Mouse (Mus musculus): ENCODE results near the gene Tex9.
"Not testable (repeated sequence)": the region's sequence is repeated elsewhere in the genome, so short reads cannot be mapped to it uniquely, and the experiment has no call there.

The Tex9 gene

GRCm38 (mm10) chr9:72479276-72479675 lies 12.7 kb downstream of the Tex9 start:
- no peak for DNase-seq (ENCODE audit: extremely low read depth, low read depth)

GRCm38 (mm10) chr9:72477306-72477705 lies 14.7 kb downstream of the Tex9 start:
- DNase-seq (ENCODE audit: extremely low read depth, low read depth): no peak

GRCm38 (mm10) chr9:72475511-72475910 lies 16.5 kb downstream of the Tex9 start:
- no peak for DNase-seq (ENCODE audit: extremely low read depth, low read depth)

- DNase-seq (ENCODE audit: extremely low read depth, low read depth): no peak
These were observed 22.2 kb downstream of the Tex9 start for GRCm38 (mm10) chr9:72469851-72470250.

- no peak for DNase-seq (ENCODE audit: extremely low read depth, low read depth)
These were observed 23.4 kb downstream of the Tex9 start for GRCm38 (mm10) chr9:72468616-72469015.

GRCm38 (mm10) chr9:72467551-72468407 lies 24.2 kb downstream of the Tex9 start:
- no peak for DNase-seq (ENCODE audit: extremely low read depth, low read depth)

- DNase-seq (ENCODE audit: extremely low read depth, low read depth): peak; percentile 83
These were observed 26.2 kb downstream of the Tex9 start for GRCm38 (mm10) chr9:72465754-72466181.

- DNase-seq (ENCODE audit: extremely low read depth, low read depth): no peak
These were observed 27.2 kb downstream of the Tex9 start for GRCm38 (mm10) chr9:72464806-72465205.

- peak; percentile 55 for DNase-seq (ENCODE audit: extremely low read depth, low read depth)
These were observed 29.6 kb downstream of the Tex9 start for GRCm38 (mm10) chr9:72462427-72462826.

- DNase-seq (ENCODE audit: extremely low read depth, low read depth): peak; percentile 66
These were observed 31.2 kb downstream of the Tex9 start for GRCm38 (mm10) chr9:72460767-72461166.

- DNase-seq (ENCODE audit: extremely low read depth, low read depth): no peak
These were observed 32.3 kb downstream of the Tex9 start for GRCm38 (mm10) chr9:72459703-72460102.

- DNase-seq (ENCODE audit: extremely low read depth, low read depth): peak; percentile 67
These were observed 33.8 kb downstream of the Tex9 start for GRCm38 (mm10) chr9:72458233-72458632.

- DNase-seq (ENCODE audit: extremely low read depth, low read depth): no peak
These were observed 35.6 kb downstream of the Tex9 start for GRCm38 (mm10) chr9:72456374-72456773.

- not testable (repeated sequence) for DNase-seq (ENCODE audit: extremely low read depth, low read depth)
These were observed 37.7 kb downstream of the Tex9 start for GRCm38 (mm10) chr9:72454281-72454680.

- no peak for DNase-seq (ENCODE audit: extremely low read depth, low read depth)
These were observed 40.9 kb downstream of the Tex9 start for GRCm38 (mm10) chr9:72451111-72451510.

- no peak for DNase-seq (ENCODE audit: extremely low read depth, low read depth)
These were observed 41.6 kb downstream of the Tex9 start for GRCm38 (mm10) chr9:72450363-72450762.

GRCm38 (mm10) chr9:72449841-72450240 lies 42.2 kb downstream of the Tex9 start:
- no peak for DNase-seq (ENCODE audit: extremely low read depth, low read depth)

GRCm38 (mm10) chr9:72449367-72449766 lies 42.6 kb downstream of the Tex9 start:
- DNase-seq (ENCODE audit: extremely low read depth, low read depth): no peak

GRCm38 (mm10) chr9:72448026-72448425 lies 44.0 kb downstream of the Tex9 start:
- peak; percentile 35 for DNase-seq (ENCODE audit: extremely low read depth, low read depth)

- DNase-seq (ENCODE audit: extremely low read depth, low read depth): no peak
These were observed 49.9 kb downstream of the Tex9 start for GRCm38 (mm10) chr9:72441927-72442715.

GRCm38 (mm10) chr9:72440948-72441926 lies 50.8 kb downstream of the Tex9 start:
- DNase-seq (ENCODE audit: extremely low read depth, low read depth): peak; percentile 58

Measured in MEL-GATA-1-ER (cell line).